Mouse (Mus musculus): ENCODE data around the gene Pik3r5. TPM values are rescaled to one million over a fixed set of nuclear protein-coding genes. Genes with fewer than 3 reads are reported as not detected.

Gene Pik3r5
- polyA plus RNA-seq, 1 experiment from 2014 or later, result 0.86 TPM

GRCm38 (mm10) chr11:68497081-68497480, 65.2 kb downstream of the Pik3r5 start:
- Histone ChIP-seq H3K4me1 (ENCODE audit: insufficient read depth) (peaks cover 16% of the 10 kb centered on the region), H3K4me2 (ENCODE audit: low read depth, low read length) (0 out of 2 replicates have a peak overlapping the region, but pooled peaks have one; percentile 9), H3K4me3 (ENCODE audit: low read depth, low read length) (no peak overlapping the region), H3K27me3 (ENCODE audit: insufficient read depth, low read length) (0 out of 2 replicates have a peak, but pooled peaks cover 4% of the 10 kb centered on the region), H3K9ac (replicated peaks) (no peak overlapping the region), H3K36me3 (replicated peaks; ENCODE audit: insufficient read depth, low read length) (no peaks in the 10 kb centered on the region), H3K27ac (ENCODE audit: low read depth) (0 out of 2 replicates have a peak overlapping the region, but pooled peaks have one; percentile 1), H3K9me3 (ENCODE audit: low read length) (no peaks in the 10 kb centered on the region)
- TF ChIP-seq CTCF (IDR thresholded peaks at IDR 0.05; ENCODE audit: low read depth) (no peak), EP300 (IDR thresholded peaks at IDR 0.05; ENCODE audit: low read depth) (no peak)
- no peak for DNase-seq
- no peak for ATAC-seq
- WGBS (ENCODE audit: insufficient replicate concordance), result 49% methylated on average over 6 of the region's 6 CpGs

GRCm38 (mm10) chr11:68498517-68498916, 66.6 kb downstream of the Pik3r5 start:
- WGBS (ENCODE audit: insufficient replicate concordance), result 61% methylated on average over 11 of the region's 11 CpGs
- peak; percentile 21; the same call in 1 of the 2 replicates for ATAC-seq

DNA sequence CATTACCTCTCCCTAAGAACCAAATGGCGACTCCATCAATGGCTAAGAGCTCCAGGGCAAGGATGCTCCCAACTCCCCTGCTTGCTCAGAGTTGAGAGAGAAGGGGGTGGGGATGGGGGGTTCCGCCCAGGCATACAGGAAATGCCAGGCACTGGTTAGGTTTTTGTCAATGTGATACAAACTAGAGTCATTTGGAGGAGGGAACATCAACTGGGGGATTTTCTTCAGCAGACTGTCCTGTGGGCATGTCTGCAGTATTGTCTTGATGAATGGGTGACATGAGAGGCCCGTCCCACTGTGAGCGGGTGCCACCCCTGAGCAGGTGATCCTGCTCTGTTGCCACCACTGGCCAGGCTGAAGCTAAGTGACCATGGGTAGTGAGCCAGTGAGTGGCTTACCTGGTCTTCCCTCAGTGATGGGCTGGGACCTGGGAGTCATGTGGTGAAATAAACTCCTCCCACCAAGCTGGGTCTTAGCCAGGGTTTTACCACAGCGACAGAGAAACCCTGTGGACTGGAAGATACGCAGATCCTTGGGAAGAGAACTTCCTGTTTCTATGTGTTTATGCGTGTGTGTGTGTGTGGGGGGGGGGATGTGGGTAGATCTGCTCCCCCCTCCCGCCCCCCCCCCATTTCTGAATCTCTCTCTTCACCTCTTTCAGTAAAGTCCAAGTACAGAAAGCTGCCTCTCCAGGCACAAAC, 67.2 kb downstream of the Pik3r5 start:
- Histone ChIP-seq H3K4me3 (ENCODE audit: low read depth, low read length) (no peak overlapping the region), H3K27ac (ENCODE audit: low read depth) (no peak overlapping the region), H3K9ac (replicated peaks) (no peak overlapping the region), H3K27me3 (ENCODE audit: insufficient read depth, low read length) (0 out of 2 replicates have a peak, but pooled peaks cover 4% of the 10 kb centered on the region), H3K36me3 (replicated peaks; ENCODE audit: insufficient read depth, low read length) (no peaks in the 10 kb centered on the region), H3K4me1 (ENCODE audit: insufficient read depth) (peaks cover 16% of the 10 kb centered on the region), H3K4me2 (ENCODE audit: low read depth, low read length) (no peak overlapping the region), H3K9me3 (ENCODE audit: low read length) (no peaks in the 10 kb centered on the region)
- 40% methylated on average over 7 of the region's 8 CpGs for WGBS (ENCODE audit: insufficient replicate concordance)
- no peak for TF ChIP-seq CTCF (IDR thresholded peaks at IDR 0.05; ENCODE audit: low read depth)
- TF ChIP-seq EP300 (IDR thresholded peaks at IDR 0.05; ENCODE audit: low read depth), result no peak
- no peak for ATAC-seq
- peak; percentile 13 for DNase-seq

More at GRCm38 (mm10) chr11:68498517-68498916, 66.6 kb downstream of the Pik3r5 start:
- Histone ChIP-seq H3K9me3 (ENCODE audit: low read length) (no peaks in the 10 kb centered on the region), H3K36me3 (replicated peaks; ENCODE audit: insufficient read depth, low read length) (no peaks in the 10 kb centered on the region), H3K27ac (ENCODE audit: low read depth) (no peak overlapping the region), H3K4me1 (ENCODE audit: insufficient read depth) (peaks cover 16% of the 10 kb centered on the region), H3K4me2 (ENCODE audit: low read depth, low read length) (no peak overlapping the region), H3K9ac (replicated peaks) (no peak overlapping the region), H3K4me3 (ENCODE audit: low read depth, low read length) (no peak overlapping the region), H3K27me3 (ENCODE audit: insufficient read depth, low read length) (0 out of 2 replicates have a peak, but pooled peaks cover 4% of the 10 kb centered on the region)
- peak; percentile 60 for DNase-seq
- no peak for TF ChIP-seq EP300 (IDR thresholded peaks at IDR 0.05; ENCODE audit: low read depth)
- no peak for TF ChIP-seq CTCF (IDR thresholded peaks at IDR 0.05; ENCODE audit: low read depth)

GRCm38 (mm10) chr11:68500949-68501350, 69.0 kb downstream of the Pik3r5 start:
- H3K36me3 ChIP-seq (replicated peaks; ENCODE audit: insufficient read depth, low read length), result no peaks in the 10 kb centered on the region
- peak overlapping the region; percentile 16; the same call in 1 of the 2 replicates for H3K9ac ChIP-seq (replicated peaks)
- no peak for DNase-seq
- H3K4me3 ChIP-seq (ENCODE audit: low read depth, low read length), result no peak overlapping the region
- 28% methylated on average over 14 of the region's 14 CpGs for WGBS (ENCODE audit: insufficient replicate concordance)
- no peak overlapping the region for H3K27ac ChIP-seq (ENCODE audit: low read depth)
- H3K4me2 ChIP-seq (ENCODE audit: low read depth, low read length), result no peak overlapping the region
- no peak for TF ChIP-seq EP300 (IDR thresholded peaks at IDR 0.05; ENCODE audit: low read depth)
- no peak for TF ChIP-seq CTCF (IDR thresholded peaks at IDR 0.05; ENCODE audit: low read depth)
- peaks cover 16% of the 10 kb centered on the region for H3K4me1 ChIP-seq (ENCODE audit: insufficient read depth)
- no peaks in the 10 kb centered on the region for H3K9me3 ChIP-seq (ENCODE audit: low read length)
- ATAC-seq, result no peak
- H3K27me3 ChIP-seq (ENCODE audit: insufficient read depth, low read length), result 0 out of 2 replicates have a peak, but pooled peaks cover 4% of the 10 kb centered on the region

DNA sequence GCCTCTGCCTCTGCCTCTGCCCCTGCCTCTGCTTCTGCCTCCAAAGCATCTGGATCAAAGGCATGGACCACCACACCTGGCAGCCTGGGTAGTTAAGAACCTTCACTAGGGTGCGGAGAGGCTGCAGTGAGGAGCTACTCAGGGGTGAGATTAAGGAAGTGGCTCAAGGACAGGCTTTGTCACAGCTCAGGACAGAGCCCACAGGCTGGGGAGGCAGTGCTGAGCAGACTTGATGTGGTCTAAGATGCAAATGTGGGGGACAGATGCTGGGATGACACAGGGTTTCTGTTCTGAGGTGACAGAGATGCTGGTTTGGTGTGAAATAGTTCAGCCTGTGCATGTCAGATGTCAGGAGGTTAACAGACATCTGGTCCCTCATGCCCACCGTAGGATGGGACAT, 70.5 kb downstream of the Pik3r5 start:
- peaks cover 10% of the 10 kb centered on the region for H3K4me1 ChIP-seq (ENCODE audit: insufficient read depth)
- DNase-seq, result no peak
- no peak overlapping the region for H3K27ac ChIP-seq (ENCODE audit: low read depth)
- H3K27me3 ChIP-seq (ENCODE audit: insufficient read depth, low read length), result 0 out of 2 replicates have a peak, but pooled peaks cover 4% of the 10 kb centered on the region
- no peaks in the 10 kb centered on the region for H3K9me3 ChIP-seq (ENCODE audit: low read length)
- no peak overlapping the region for H3K4me2 ChIP-seq (ENCODE audit: low read depth, low read length)
- peak; percentile 48; the same call in 1 of the 2 replicates for ATAC-seq
- TF ChIP-seq CTCF (IDR thresholded peaks at IDR 0.05; ENCODE audit: low read depth) (no peak), EP300 (IDR thresholded peaks at IDR 0.05; ENCODE audit: low read depth) (no peak)
- 38% methylated on average over 2 of the region's 2 CpGs for WGBS (ENCODE audit: insufficient replicate concordance)
- H3K9ac ChIP-seq (replicated peaks), result no peak overlapping the region
- H3K4me3 ChIP-seq (ENCODE audit: low read depth, low read length), result no peak overlapping the region
- no peaks in the 10 kb centered on the region for H3K36me3 ChIP-seq (replicated peaks; ENCODE audit: insufficient read depth, low read length)

GRCm38 (mm10) chr11:68502902-68503629, 71.1 kb downstream of the Pik3r5 start, which contains the start of gene Pik3r6:
Gene Pik3r6, plus strand, starts transcription at chr11:68503019.
- Histone ChIP-seq H3K27me3 (ENCODE audit: insufficient read depth, low read length) (0 out of 2 replicates have a peak, but pooled peaks cover 4% of the 10 kb centered on the region), H3K9me3 (ENCODE audit: low read length) (no peaks in the 10 kb centered on the region), H3K36me3 (replicated peaks; ENCODE audit: insufficient read depth, low read length) (no peaks in the 10 kb centered on the region), H3K27ac (ENCODE audit: low read depth) (peak within 1 kb of the TSS; percentile 57; the same call in 1 of the 2 replicates), H3K9ac (replicated peaks) (peak within 1 kb of the TSS; percentile 21; the same call in 1 of the 2 replicates), H3K4me3 (ENCODE audit: low read depth, low read length) (peak within 1 kb of the TSS; percentile 31), H3K4me2 (ENCODE audit: low read depth, low read length) (peak within 1 kb of the TSS; percentile 56), H3K4me1 (ENCODE audit: insufficient read depth) (peaks cover 10% of the 10 kb centered on the region)
- ATAC-seq (peak; percentile 36; the same call in 1 of the 2 replicates), DNase-seq (no peak)
- WGBS (ENCODE audit: insufficient replicate concordance), result 59% methylated on average over 8 of the region's 8 CpGs
- TF ChIP-seq CTCF (IDR thresholded peaks at IDR 0.05; ENCODE audit: low read depth) (no peak), EP300 (IDR thresholded peaks at IDR 0.05; ENCODE audit: low read depth) (no peak)

Measured in liver, postnatal 0 days (tissue).